Mouse (Mus musculus): ENCODE measurements at regions not wholly inside any gene's neighbourhood (a gene's known extent, or its start where the extent isn't known, plus 50 kb on each side); places are given as distances from the start of the nearest gene placed in this dataset.

- Histone ChIP-seq H3K36me3 (replicated peaks in 1 of 2; ENCODE audit: control insufficient read depth in 1 of 2, insufficient read depth in 1 of 2, low read length in 1 of 2) (no peaks in the 10 kb centered on the region), H3K4me1 (ENCODE audit: control insufficient read depth in 1 of 2, insufficient read depth in 2 of 2) (no peaks in the 10 kb centered on the region), H3K4me3 (replicated peaks in 1 of 3; ENCODE audit: low read depth in 2 of 3, low read length in 2 of 3, poor library complexity in 1 of 3) (no peak overlapping the region), H3K9ac (ENCODE audit: insufficient read depth, low read depth) (no peak overlapping the region), H3K4me2 (ENCODE audit: insufficient read depth, low read depth, poor library complexity, severe bottlenecking) (no peak overlapping the region), H3K27me3 (replicated peaks) (peaks cover 92% of the 10 kb centered on the region), H3K9me3 (replicated peaks; ENCODE audit: low read length) (no peaks in the 10 kb centered on the region), H3K27ac (ENCODE audit: insufficient read depth, low read depth) (no peak overlapping the region), H3K79me2 (replicated peaks; ENCODE audit: control insufficient read depth, extremely low read depth, insufficient read depth, poor library complexity, severe bottlenecking) (no peaks in the 10 kb centered on the region)
- dilution Hi-C loops (cut with MboI; ENCODE audit: extremely low pct_ligation_motif_present, extremely low pct_unique_long_range_greater_than_20kb, low sequenced_read_pairs) (no loop called here), in situ Hi-C loops (cut with MboI; ENCODE audit: low pct_ligation_motif_present, low pct_unique_long_range_greater_than_20kb, low sequenced_read_pairs) (no loop called here)
- no peak for TF ChIP-seq MAX (IDR thresholded peaks at IDR 0.05; ENCODE audit: low read length)
- no peak for TF ChIP-seq USF2 (conservative IDR thresholded peaks at IDR 0.05; ENCODE audit: low read depth, low read length)
- no peak for TF ChIP-seq JUND (conservative IDR thresholded peaks at IDR 0.05; ENCODE audit: low read depth, low read length)
- no peak for TF ChIP-seq ZNF384 (IDR thresholded peaks at IDR 0.05; ENCODE audit: low read depth, low read length)
- no peak for TF ChIP-seq ZKSCAN1 (IDR thresholded peaks at IDR 0.05; ENCODE audit: borderline replicate concordance, low read depth, low read length)
- no peak for TF ChIP-seq GABPA (IDR thresholded peaks at IDR 0.05; ENCODE audit: insufficient replicate concordance, low read depth, low read length)
- no peak for DNase-seq (ENCODE audit: extremely low read depth)
Measured at GRCm38 (mm10) chr11:84712731-84713130, 106.6 kb downstream of the Mrm1 start.

- peaks cover 92% of the 10 kb centered on the region for H3K27me3 ChIP-seq (replicated peaks)
- dilution Hi-C loops (cut with MboI; ENCODE audit: extremely low pct_ligation_motif_present, extremely low pct_unique_long_range_greater_than_20kb, low sequenced_read_pairs) (no loop called here), in situ Hi-C loops (cut with MboI; ENCODE audit: low pct_ligation_motif_present, low pct_unique_long_range_greater_than_20kb, low sequenced_read_pairs) (no loop called here)
- DNase-seq (ENCODE audit: extremely low read depth), result no peak
- TF ChIP-seq JUND (conservative IDR thresholded peaks at IDR 0.05; ENCODE audit: low read depth, low read length) (no peak), ZNF384 (IDR thresholded peaks at IDR 0.05; ENCODE audit: low read depth, low read length) (no peak), TBP (conservative IDR thresholded peaks at IDR 0.05; ENCODE audit: low read depth, low read length) (no peak), CHD1 (IDR thresholded peaks at IDR 0.05; ENCODE audit: low read depth, low read length) (no peak)
- H3K9me3 ChIP-seq (replicated peaks; ENCODE audit: low read length), result no peaks in the 10 kb centered on the region
- no peak overlapping the region for H3K9ac ChIP-seq (ENCODE audit: insufficient read depth, low read depth)
- H3K4me2 ChIP-seq (ENCODE audit: insufficient read depth, low read depth, poor library complexity, severe bottlenecking), result no peak overlapping the region
- H3K36me3 ChIP-seq (replicated peaks in 1 of 2; ENCODE audit: control insufficient read depth in 1 of 2, insufficient read depth in 1 of 2, low read length in 1 of 2), result no peaks in the 10 kb centered on the region
- no peaks in the 10 kb centered on the region for H3K4me1 ChIP-seq (ENCODE audit: control insufficient read depth in 1 of 2, insufficient read depth in 2 of 2)
- no peak overlapping the region for H3K4me3 ChIP-seq (replicated peaks in 1 of 3; ENCODE audit: low read depth in 2 of 3, low read length in 2 of 3, poor library complexity in 1 of 3)
- no peaks in the 10 kb centered on the region for H3K79me2 ChIP-seq (replicated peaks; ENCODE audit: control insufficient read depth, extremely low read depth, insufficient read depth, poor library complexity, severe bottlenecking)
- no peak overlapping the region for H3K27ac ChIP-seq (ENCODE audit: insufficient read depth, low read depth)
Measured at GRCm38 (mm10) chr11:84711886-84712285, 107.4 kb downstream of the Mrm1 start.

- peaks cover 9% of the 10 kb centered on the region for H3K9me3 ChIP-seq (replicated peaks; ENCODE audit: low read length)
- H3K27me3 ChIP-seq (replicated peaks), result peaks cover 97% of the 10 kb centered on the region
- H3K27ac ChIP-seq (ENCODE audit: insufficient read depth, low read depth), result no peak overlapping the region
- no peak for TF ChIP-seq MYC (IDR thresholded peaks at IDR 0.05; ENCODE audit: low read depth, low read length)
- no peak for TF ChIP-seq TBP (conservative IDR thresholded peaks at IDR 0.05; ENCODE audit: low read depth, low read length)
- no peak for TF ChIP-seq USF2 (conservative IDR thresholded peaks at IDR 0.05; ENCODE audit: low read depth, low read length)
- no peak for TF ChIP-seq MEF2A (IDR thresholded peaks at IDR 0.05; ENCODE audit: borderline replicate concordance, low read depth, low read length)
- no peak for TF ChIP-seq GABPA (IDR thresholded peaks at IDR 0.05; ENCODE audit: insufficient replicate concordance, low read depth, low read length)
- TF ChIP-seq CHD1 (IDR thresholded peaks at IDR 0.05; ENCODE audit: low read depth, low read length), result no peak
- TF ChIP-seq SMC3 (IDR thresholded peaks at IDR 0.05; ENCODE audit: low read depth, low read length), result no peak
- in situ Hi-C loops (cut with MboI; ENCODE audit: low pct_ligation_motif_present, low pct_unique_long_range_greater_than_20kb, low sequenced_read_pairs) (loop anchor here (5.0 kb wide), 1 partner anchor 36 kb away; no protein-coding TSS in a partner anchor), dilution Hi-C loops (cut with MboI; ENCODE audit: extremely low pct_ligation_motif_present, extremely low pct_unique_long_range_greater_than_20kb, low sequenced_read_pairs) (no loop called here)
- H3K4me3 ChIP-seq (replicated peaks in 1 of 3; ENCODE audit: low read depth in 2 of 3, low read length in 2 of 3, poor library complexity in 1 of 3), result no peak overlapping the region
- no peak for DNase-seq (ENCODE audit: extremely low read depth)
- H3K4me1 ChIP-seq (ENCODE audit: control insufficient read depth in 1 of 2, insufficient read depth in 2 of 2), result no peaks in the 10 kb centered on the region
- H3K9ac ChIP-seq (ENCODE audit: insufficient read depth, low read depth), result no peak overlapping the region
- no peaks in the 10 kb centered on the region for H3K36me3 ChIP-seq (replicated peaks in 1 of 2; ENCODE audit: control insufficient read depth in 1 of 2, insufficient read depth in 1 of 2, low read length in 1 of 2)
- H3K4me2 ChIP-seq (ENCODE audit: insufficient read depth, low read depth, poor library complexity, severe bottlenecking), result no peak overlapping the region
- H3K79me2 ChIP-seq (replicated peaks; ENCODE audit: control insufficient read depth, extremely low read depth, insufficient read depth, poor library complexity, severe bottlenecking), result no peaks in the 10 kb centered on the region
Measured at GRCm38 (mm10) chr11:84708222-84708730, 111.0 kb downstream of the Mrm1 start.

Measured in CH12.LX (cell line).